Comparison of ENCODE assay signal across 21 mouse cellular contexts in genomic region chr15:67729492-67729891, GRCm38 (mm10).
A peak's percentile ranks its signal among the peaks of the same experiment; 100 is the strongest.
DNase-seq lines count a peak whose midpoint lies in the region; ATAC-seq and TF ChIP-seq lines count a peak whose summit lies in the region.
"Had no signal": no experiment of that assay in that cellular context is flagged by ENCODE, and none has a peak within 500 bp of the region (broad histone marks: within the 10 kb centered on the region; RNA-seq: fewer than 3 reads in every experiment).

No protein-coding gene starts in this region.

- ATAC-seq in hindbrain, postnatal 0 days, result peak; percentile 51; the same call in 1 of the 2 replicates
- no peak for ATAC-seq in hindbrain, embryonic 16.5 days
- peak; percentile 63; the same call in 1 of the 2 replicates for ATAC-seq in midbrain, embryonic 15.5 days (replicated peaks)
- ATAC-seq in midbrain, postnatal 0 days (ENCODE audit: low FRiP score), result no peak
- peak; percentile 45; the same call in 1 of the 2 replicates for ATAC-seq in limb, embryonic 14.5 days (ENCODE audit: low FRiP score, low read depth)

- H3K27ac ChIP-seq in hindbrain, postnatal 0 days, result no peak overlapping the region
- no peak overlapping the region for H3K27ac ChIP-seq in hindbrain, embryonic 16.5 days (ENCODE audit: low read depth, low read length)
- no peak overlapping the region for H3K27ac ChIP-seq in midbrain, embryonic 15.5 days
- no peak overlapping the region for H3K27ac ChIP-seq in midbrain, postnatal 0 days (ENCODE audit: low read depth, low read length)
- no peak overlapping the region for H3K27ac ChIP-seq in limb, embryonic 14.5 days (replicated peaks; ENCODE audit: low read depth, low read length)
- H3K27ac ChIP-seq: embryonic facial prominence, embryonic 13.5 days; heart, embryonic 15.5 days; hindbrain, embryonic 15.5 days had no signal

- H3K4me1 ChIP-seq in hindbrain, postnatal 0 days (ENCODE audit: insufficient read depth, low read length), result no peaks in the 10 kb centered on the region
- H3K4me1 ChIP-seq in hindbrain, embryonic 16.5 days (ENCODE audit: control insufficient read depth, insufficient read depth, low read depth, low read length), result no peaks in the 10 kb centered on the region
- no peaks in the 10 kb centered on the region for H3K4me1 ChIP-seq in midbrain, embryonic 15.5 days
- no peaks in the 10 kb centered on the region for H3K4me1 ChIP-seq in midbrain, postnatal 0 days (ENCODE audit: insufficient read depth, low read length)
- H3K4me1 ChIP-seq in limb, embryonic 14.5 days (ENCODE audit: control insufficient read depth, insufficient read depth, low read length), result no peaks in the 10 kb centered on the region
- H3K4me1 ChIP-seq: embryonic facial prominence, embryonic 13.5 days; hindbrain, embryonic 15.5 days had no signal

- no peaks in the 10 kb centered on the region for H3K36me3 ChIP-seq in hindbrain, postnatal 0 days (ENCODE audit: insufficient read depth, low read length)
- no peaks in the 10 kb centered on the region for H3K36me3 ChIP-seq in hindbrain, embryonic 16.5 days (ENCODE audit: control insufficient read depth, insufficient read depth, low read length)
- no peaks in the 10 kb centered on the region for H3K36me3 ChIP-seq in midbrain, embryonic 15.5 days (replicated peaks)
- no peaks in the 10 kb centered on the region for H3K36me3 ChIP-seq in midbrain, postnatal 0 days (ENCODE audit: insufficient read depth, low read length)
- no peaks in the 10 kb centered on the region for H3K36me3 ChIP-seq in limb, embryonic 14.5 days (ENCODE audit: control insufficient read depth, insufficient read depth, low read length)
- H3K36me3 ChIP-seq: embryonic facial prominence, embryonic 13.5 days; heart, embryonic 15.5 days; hindbrain, embryonic 15.5 days had no signal

- no peaks in the 10 kb centered on the region for H3K27me3 ChIP-seq in hindbrain, postnatal 0 days (ENCODE audit: insufficient read depth, low read length)
- no peaks in the 10 kb centered on the region for H3K27me3 ChIP-seq in hindbrain, embryonic 16.5 days (replicated peaks; ENCODE audit: control insufficient read depth, insufficient read depth, low read length)
- no peaks in the 10 kb centered on the region for H3K27me3 ChIP-seq in midbrain, embryonic 15.5 days (replicated peaks)
- no peaks in the 10 kb centered on the region for H3K27me3 ChIP-seq in midbrain, postnatal 0 days (ENCODE audit: insufficient read depth, low read length)
- no peaks in the 10 kb centered on the region for H3K27me3 ChIP-seq in limb, embryonic 14.5 days (ENCODE audit: control insufficient read depth, insufficient read depth, low read length)
- H3K27me3 ChIP-seq: embryonic facial prominence, embryonic 13.5 days; heart, embryonic 15.5 days; hindbrain, embryonic 15.5 days had no signal

- WGBS in hindbrain, postnatal 0 days, result 65% methylated on average over 8 of the region's 8 CpGs
- 59% methylated on average over 8 of the region's 8 CpGs for WGBS in hindbrain, embryonic 16.5 days
- WGBS in midbrain, embryonic 15.5 days, result 60% methylated on average over 8 of the region's 8 CpGs
- WGBS in midbrain, postnatal 0 days, result 55% methylated on average over 8 of the region's 8 CpGs
- 53% methylated on average over 8 of the region's 8 CpGs for WGBS in limb, embryonic 14.5 days

- no peak overlapping the region for H3K9ac ChIP-seq in hindbrain, postnatal 0 days (replicated peaks; ENCODE audit: low read length)
- H3K9ac ChIP-seq in hindbrain, embryonic 16.5 days (ENCODE audit: low read depth, low read length), result no peak overlapping the region
- H3K9ac ChIP-seq in midbrain, embryonic 15.5 days, result no peak overlapping the region
- H3K9ac ChIP-seq in midbrain, postnatal 0 days (replicated peaks; ENCODE audit: low read length, poor library complexity, severe bottlenecking), result no peak overlapping the region
- no peak overlapping the region for H3K9ac ChIP-seq in limb, embryonic 14.5 days (ENCODE audit: low read depth, low read length, severe bottlenecking)
- H3K9ac ChIP-seq: embryonic facial prominence, embryonic 13.5 days; heart, embryonic 15.5 days; hindbrain, embryonic 15.5 days had no signal

- peak; percentile 23 for DNase-seq in hindbrain, postnatal 0 days (ENCODE audit: low spot score)
- DNase-seq in midbrain, postnatal 0 days (ENCODE audit: low spot score), result no peak
- DNase-seq in limb, embryonic 14.5 days (ENCODE audit: low spot score), result no peak
- DNase-seq in retina, postnatal 1 day, result peak; percentile 65
- DNase-seq in urinary bladder, postnatal 36 days (ENCODE audit: low spot score in 2 of 2), result no peak
- DNase-seq: adrenal gland, postnatal 36 days; cerebellum, adult 2 months; cerebellum, postnatal 36 days; gastrocnemius, postnatal 14 days; heart, postnatal 4 days; kidney, adult 11 months; kidney, postnatal 14 days; lung, adult 18-20 months; lung, postnatal 14 days; right cerebral cortex, adult 18-20 months had no signal

- no peaks in the 10 kb centered on the region for H3K9me3 ChIP-seq in hindbrain, postnatal 0 days (ENCODE audit: low read length)
- H3K9me3 ChIP-seq in hindbrain, embryonic 16.5 days (ENCODE audit: control insufficient read depth, low read length), result no peaks in the 10 kb centered on the region
- no peaks in the 10 kb centered on the region for H3K9me3 ChIP-seq in midbrain, embryonic 15.5 days
- H3K9me3 ChIP-seq in midbrain, postnatal 0 days (ENCODE audit: low read length), result no peaks in the 10 kb centered on the region
- H3K9me3 ChIP-seq in limb, embryonic 14.5 days (ENCODE audit: control insufficient read depth, low read length), result no peaks in the 10 kb centered on the region
- H3K9me3 ChIP-seq: embryonic facial prominence, embryonic 13.5 days; heart, embryonic 15.5 days; hindbrain, embryonic 15.5 days had no signal

- no peak overlapping the region for H3K4me2 ChIP-seq in hindbrain, postnatal 0 days (ENCODE audit: low read depth, low read length)
- H3K4me2 ChIP-seq in hindbrain, embryonic 16.5 days (ENCODE audit: low read length), result no peak overlapping the region
- no peak overlapping the region for H3K4me2 ChIP-seq in midbrain, embryonic 15.5 days
- no peak overlapping the region for H3K4me2 ChIP-seq in midbrain, postnatal 0 days (ENCODE audit: low read depth, low read length, poor library complexity, severe bottlenecking)
- H3K4me2 ChIP-seq in limb, embryonic 14.5 days (replicated peaks; ENCODE audit: low read depth, low read length, severe bottlenecking), result no peak overlapping the region
- H3K4me2 ChIP-seq: embryonic facial prominence, embryonic 13.5 days; heart, embryonic 15.5 days; hindbrain, embryonic 15.5 days; liver, embryonic 11.5 days had no signal

- TF ChIP-seq POLR2A in limb, embryonic 14.5 days (IDR thresholded peaks at IDR 0.05; ENCODE audit: borderline replicate concordance, extremely low read depth, insufficient read depth, insufficient read length), result no peak

- no peak overlapping the region for H3K4me3 ChIP-seq in hindbrain, postnatal 0 days (ENCODE audit: low read length)
- no peak overlapping the region for H3K4me3 ChIP-seq in hindbrain, embryonic 16.5 days (ENCODE audit: low read length)
- H3K4me3 ChIP-seq in midbrain, embryonic 15.5 days, result no peak overlapping the region
- no peak overlapping the region for H3K4me3 ChIP-seq in midbrain, postnatal 0 days (ENCODE audit: low read depth, low read length)
- H3K4me3 ChIP-seq in limb, embryonic 14.5 days (replicated peaks; ENCODE audit: low read length), result no peak overlapping the region
- H3K4me3 ChIP-seq: embryonic facial prominence, embryonic 13.5 days; heart, embryonic 15.5 days; hindbrain, embryonic 15.5 days had no signal

- no peak for TF ChIP-seq CTCF in hindbrain, postnatal 0 days (IDR thresholded peaks at IDR 0.05; ENCODE audit: low read depth)
- TF ChIP-seq CTCF in midbrain, postnatal 0 days (IDR thresholded peaks at IDR 0.05), result no peak

Comparison
In these comparisons a context has a peak if more than half of its experiments do, and no peak if none do; other contexts are left out.
1. ATAC-seq: peak in hindbrain, postnatal 0 days (single experiment), midbrain, embryonic 15.5 days (single experiment) and limb, embryonic 14.5 days (single experiment); none in hindbrain, embryonic 16.5 days (single experiment) and midbrain, postnatal 0 days (single experiment).
2. DNase-seq: peak in hindbrain, postnatal 0 days (single experiment) and retina, postnatal 1 day (single experiment); none in midbrain, postnatal 0 days (single experiment), limb, embryonic 14.5 days (single experiment) and urinary bladder, postnatal 36 days (0 of 2).